ENCODE assay signal across 7 mouse cellular contexts in genomic region chr11:53891505-53892451, GRCm38 (mm10). TPM values are rescaled to one million over a fixed set of nuclear protein-coding genes. Genes with fewer than 3 reads are reported as not detected.
DNase-seq lines count a peak whose midpoint lies in the region; ATAC-seq lines count a peak whose summit lies in the region.

Gene Slc22a5, minus strand, starts transcription at chr11:53891660.

- H3K9ac ChIP-seq in embryonic facial prominence, embryonic 12.5 days, result peak within 1 kb of the TSS; percentile 65
- H3K9ac ChIP-seq in limb, embryonic 11.5 days (ENCODE audit: low read length), result peak within 1 kb of the TSS; percentile 62
- peak within 1 kb of the TSS; percentile 65 for H3K9ac ChIP-seq in midbrain, embryonic 14.5 days (replicated peaks; ENCODE audit: low read length)

- WGBS in embryonic facial prominence, embryonic 12.5 days, result 4% methylated on average over 63 of the region's 63 CpGs
- 5% methylated on average over 63 of the region's 63 CpGs for WGBS in limb, embryonic 11.5 days
- WGBS in midbrain, embryonic 14.5 days, result 3% methylated on average over 63 of the region's 63 CpGs

- H3K4me3 ChIP-seq in embryonic facial prominence, embryonic 12.5 days, result peak within 1 kb of the TSS; percentile 60
- H3K4me3 ChIP-seq in limb, embryonic 11.5 days (ENCODE audit: low read depth, low read length), result peak within 1 kb of the TSS; percentile 54
- peak within 1 kb of the TSS; percentile 55 for H3K4me3 ChIP-seq in midbrain, embryonic 14.5 days (replicated peaks; ENCODE audit: low read depth, low read length)

- no peaks in the 10 kb centered on the region for H3K36me3 ChIP-seq in embryonic facial prominence, embryonic 12.5 days
- H3K36me3 ChIP-seq in limb, embryonic 11.5 days (ENCODE audit: control insufficient read depth, insufficient read depth, low read length), result no peaks in the 10 kb centered on the region
- no peaks in the 10 kb centered on the region for H3K36me3 ChIP-seq in midbrain, embryonic 14.5 days (ENCODE audit: control insufficient read depth, insufficient read depth, low read length)

- no peaks in the 10 kb centered on the region for H3K9me3 ChIP-seq in embryonic facial prominence, embryonic 12.5 days
- no peaks in the 10 kb centered on the region for H3K9me3 ChIP-seq in limb, embryonic 11.5 days (ENCODE audit: control insufficient read depth, low read length)
- H3K9me3 ChIP-seq in midbrain, embryonic 14.5 days (ENCODE audit: control insufficient read depth, low read length), result no peaks in the 10 kb centered on the region

- H3K4me1 ChIP-seq in embryonic facial prominence, embryonic 12.5 days, result peaks cover 25% of the 10 kb centered on the region
- H3K4me1 ChIP-seq in limb, embryonic 11.5 days (ENCODE audit: control insufficient read depth, insufficient read depth, low read length), result no peaks in the 10 kb centered on the region; the same call in 1 of the 2 replicates
- H3K4me1 ChIP-seq in midbrain, embryonic 14.5 days (ENCODE audit: control insufficient read depth, insufficient read depth, low read length), result peaks cover 11% of the 10 kb centered on the region; the same call in 1 of the 2 replicates

- H3K4me2 ChIP-seq in embryonic facial prominence, embryonic 12.5 days (replicated peaks), result peak within 1 kb of the TSS; percentile 92
- H3K4me2 ChIP-seq in limb, embryonic 11.5 days (ENCODE audit: low read depth, severe bottlenecking), result peak within 1 kb of the TSS; percentile 90
- H3K4me2 ChIP-seq in midbrain, embryonic 14.5 days (ENCODE audit: low read length), result peak within 1 kb of the TSS; percentile 76

- H3K27ac ChIP-seq in embryonic facial prominence, embryonic 12.5 days, result peak within 1 kb of the TSS; percentile 23; the same call in 1 of the 2 replicates
- no peak within 1 kb of the TSS for H3K27ac ChIP-seq in limb, embryonic 11.5 days (replicated peaks; ENCODE audit: low read depth, low read length)
- H3K27ac ChIP-seq in midbrain, embryonic 14.5 days (replicated peaks; ENCODE audit: low read depth, low read length), result peak within 1 kb of the TSS; percentile 37; the same call in 1 of the 2 replicates

- peak; percentile 97 for DNase-seq in adrenal gland, postnatal 25 days
- DNase-seq in heart, adult 11 months, result peak; percentile 100
- DNase-seq in kidney, adult 18-20 months, result peak; percentile 100
- DNase-seq in limb, embryonic 11.5 days (ENCODE audit: low spot score), result peak; percentile 98
- peak; percentile 98 for DNase-seq in midbrain, embryonic 14.5 days
- peak; percentile 99 for DNase-seq in spleen, adult 18-20 months

- no peaks in the 10 kb centered on the region for H3K27me3 ChIP-seq in embryonic facial prominence, embryonic 12.5 days
- no peaks in the 10 kb centered on the region for H3K27me3 ChIP-seq in limb, embryonic 11.5 days (ENCODE audit: control insufficient read depth, insufficient read depth, low read length)
- H3K27me3 ChIP-seq in midbrain, embryonic 14.5 days (ENCODE audit: control insufficient read depth, insufficient read depth, low read length), result no peaks in the 10 kb centered on the region

- ATAC-seq in embryonic facial prominence, embryonic 12.5 days (ENCODE audit: insufficient number of reproducible peaks, insufficient read depth, low FRiP score, low TSS enrichment), result peak; percentile 97
- ATAC-seq in limb, embryonic 11.5 days (ENCODE audit: insufficient number of reproducible peaks, low FRiP score, low TSS enrichment, low read depth), result peak; percentile 98
- peak; percentile 98 for ATAC-seq in midbrain, embryonic 14.5 days (ENCODE audit: low FRiP score, low TSS enrichment)

RNA-seq across cellular contexts. Expression of gene Slc22a5, which starts in this region (rescaled TPM):
- 29.0 and 39.4 TPM in 2 replicates for total RNA-seq in adrenal gland, postnatal 25 days (2021)
- 9.0 and 10.5 TPM in 2 replicates for polyA plus RNA-seq in embryonic facial prominence, embryonic 12.5 days (2016; fragmentation: Nextera tagmentation; extraction: Ambion mirVana)
- 5.3 and 6.6 TPM in 2 replicates for polyA plus RNA-seq in limb, embryonic 11.5 days (2014; fragmentation: Nextera tagmentation; extraction: Ambion mirVana)
- 8.6 and 8.8 TPM in 2 replicates for polyA plus RNA-seq in midbrain, embryonic 14.5 days (2014; fragmentation: Nextera tagmentation; extraction: Ambion mirVana)
